Mouse (Mus musculus) forebrain, embryonic 16.5 days (tissue): Measurements from ENCODE around the gene Eef1b2. TPM values are rescaled to one million over a fixed set of nuclear protein-coding genes. Genes with fewer than 3 reads are reported as not detected.
"Not testable (repeated sequence)": the region's sequence is repeated elsewhere in the genome, so short reads cannot be mapped to it uniquely, and the experiment has no call there.

ENCODE experiments used
- ATAC-seq: fragments of 200-750 bp; cut with Nextera tagmentation; 2 replicates; pipeline ENCODE4 v1.8.0; 2017; ENCODE audit warnings: mild to moderate bottlenecking, moderate library complexity
- H3K27ac ChIP-seq: fragments of 300-500 bp; sonication (generic); 2 replicates; pipeline ENCODE4 v1.5.1; 2014; ENCODE audit warnings: low read length, control low read depth
- H3K27me3 ChIP-seq: fragments of 300-500 bp; sonication (generic); replicated peaks from 2 replicates; pipeline ENCODE4 v1.6.1; 2014; ENCODE audit warnings: low read length; ENCODE audit not compliant: control insufficient read depth, insufficient read depth
- H3K36me3 ChIP-seq: fragments of 300-500 bp; sonication (generic); 2 replicates; pipeline ENCODE4 v1.6.1; 2014; ENCODE audit not compliant: control insufficient read depth, insufficient read depth
- H3K4me1 ChIP-seq: fragments of 300-500 bp; sonication (generic); replicated peaks from 2 replicates; pipeline ENCODE4 v1.6.1; 2014; ENCODE audit warnings: low read length; ENCODE audit not compliant: control insufficient read depth, insufficient read depth
- H3K4me2 ChIP-seq: fragments of 300-500 bp; sonication (generic); 2 replicates; pipeline ENCODE4 v1.6.1; 2014; ENCODE audit warnings: mild to moderate bottlenecking, low read length, control low read depth
- H3K4me3 ChIP-seq: fragments of 300-500 bp; sonication (generic); replicated peaks from 2 replicates; pipeline ENCODE4 v1.5.1; 2014; ENCODE audit warnings: mild to moderate bottlenecking, low read length, control low read depth
- H3K9ac ChIP-seq: fragments of 300-500 bp; sonication (generic); replicated peaks from 2 replicates; pipeline ENCODE4 v1.6.1; 2014; ENCODE audit warnings: low read depth, low read length, control low read depth
- H3K9me3 ChIP-seq: fragments of 300-500 bp; sonication (generic); 2 replicates; pipeline ENCODE4 v1.6.1; 2016; ENCODE audit warnings: low read length; ENCODE audit not compliant: control insufficient read depth
- WGBS: fragments of 180-500 bp; shearing (Covaris S2); extraction: QIAGEN DNeasy Blood & Tissue Kit; methylation state at CpG from one replicate; pipeline ENCODE4 v1.1.7; 2014; 5-methylcytosine and 5-hydroxymethylcytosine counted together
- polyA plus RNA-seq: library from polyadenylated mRNA; unstranded; fragments of >200 nt; fragmentation: Nextera tagmentation; extraction: Ambion mirVana; gene quantifications from 2 replicates; pipeline ENCODE4 v1.2.1, GENCODE M21; 2015

The Eef1b2 gene
- polyA plus RNA-seq, 1 experiment from 2014 or later: 472 TPM

DNA sequence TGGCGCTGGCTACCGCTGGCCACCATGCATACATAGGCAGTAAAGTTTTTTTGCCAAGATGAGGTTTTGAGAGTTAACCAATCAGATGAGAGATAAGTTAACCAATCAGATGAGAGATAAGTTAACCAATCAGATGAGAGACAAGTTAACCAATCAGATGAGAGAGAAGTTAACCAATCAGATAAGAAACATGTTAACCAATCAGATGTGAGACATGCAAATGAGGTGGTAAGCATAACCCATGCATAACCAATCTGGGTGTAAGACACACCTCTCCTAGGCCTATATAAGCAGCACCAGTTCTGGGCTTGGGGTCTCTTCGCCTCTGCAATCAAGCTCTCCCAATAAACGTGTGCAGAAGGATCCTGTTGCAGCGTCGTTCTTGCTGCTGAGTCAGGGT is 8.8 kb downstream of the Eef1b2 start:
- ATAC-seq, H3K9ac ChIP-seq, H3K4me3 ChIP-seq, H3K9me3 ChIP-seq, H3K36me3 ChIP-seq, H3K27ac ChIP-seq, H3K4me2 ChIP-seq, H3K4me1 ChIP-seq, H3K27me3 ChIP-seq: not testable (repeated sequence)
- 95% methylated on average over 6 of the region's 6 CpGs for WGBS

DNA sequence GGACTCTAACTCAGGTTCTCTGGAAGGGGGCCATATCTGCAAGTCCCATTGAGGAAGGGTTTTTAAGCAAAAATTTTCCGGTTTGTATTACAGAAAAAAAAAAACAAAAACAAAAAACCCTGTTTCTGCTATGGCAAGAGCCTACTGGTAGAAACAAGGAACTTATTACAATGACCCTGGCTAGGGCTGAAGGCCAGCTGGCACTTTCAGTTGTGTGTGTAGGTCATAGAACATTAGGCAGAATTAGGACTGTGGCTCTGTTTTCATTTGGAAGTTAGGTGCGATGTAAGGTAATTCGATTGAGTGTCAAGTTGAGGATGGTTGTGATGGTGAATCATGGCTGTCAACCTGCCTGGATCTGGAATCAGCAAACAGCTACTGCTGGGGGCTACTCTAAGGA is 11.9 kb downstream of the Eef1b2 start:
- 90% methylated on average over 3 of the region's 3 CpGs for WGBS
- H3K9ac ChIP-seq: no peak overlapping the region
- H3K27me3 ChIP-seq: no peaks in the 10 kb centered on the region
- no peak overlapping the region for H3K4me2 ChIP-seq
- H3K4me3 ChIP-seq: no peak overlapping the region
- H3K9me3 ChIP-seq: no peaks in the 10 kb centered on the region
- no peaks in the 10 kb centered on the region for H3K36me3 ChIP-seq
- H3K27ac ChIP-seq: no peak overlapping the region
- ATAC-seq: no peak
- H3K4me1 ChIP-seq: 0 out of 2 replicates have a peak, but pooled peaks cover 2% of the 10 kb centered on the region

- H3K27me3 ChIP-seq: no peaks in the 10 kb centered on the region
- no peak overlapping the region for H3K4me2 ChIP-seq
- H3K9ac ChIP-seq: no peak overlapping the region
- no peaks in the 10 kb centered on the region for H3K9me3 ChIP-seq
- H3K4me3 ChIP-seq: no peak overlapping the region
- ATAC-seq: no peak
- H3K27ac ChIP-seq: no peak overlapping the region
- 0 out of 2 replicates have a peak, but pooled peaks cover 3% of the 10 kb centered on the region for H3K4me1 ChIP-seq
- 40% methylated on average over 8 of the region's 8 CpGs for WGBS
- H3K36me3 ChIP-seq: no peaks in the 10 kb centered on the region
These were observed 14.2 kb downstream of the Eef1b2 start for GRCm38 (mm10) chr1:63190851-63191250.

DNA sequence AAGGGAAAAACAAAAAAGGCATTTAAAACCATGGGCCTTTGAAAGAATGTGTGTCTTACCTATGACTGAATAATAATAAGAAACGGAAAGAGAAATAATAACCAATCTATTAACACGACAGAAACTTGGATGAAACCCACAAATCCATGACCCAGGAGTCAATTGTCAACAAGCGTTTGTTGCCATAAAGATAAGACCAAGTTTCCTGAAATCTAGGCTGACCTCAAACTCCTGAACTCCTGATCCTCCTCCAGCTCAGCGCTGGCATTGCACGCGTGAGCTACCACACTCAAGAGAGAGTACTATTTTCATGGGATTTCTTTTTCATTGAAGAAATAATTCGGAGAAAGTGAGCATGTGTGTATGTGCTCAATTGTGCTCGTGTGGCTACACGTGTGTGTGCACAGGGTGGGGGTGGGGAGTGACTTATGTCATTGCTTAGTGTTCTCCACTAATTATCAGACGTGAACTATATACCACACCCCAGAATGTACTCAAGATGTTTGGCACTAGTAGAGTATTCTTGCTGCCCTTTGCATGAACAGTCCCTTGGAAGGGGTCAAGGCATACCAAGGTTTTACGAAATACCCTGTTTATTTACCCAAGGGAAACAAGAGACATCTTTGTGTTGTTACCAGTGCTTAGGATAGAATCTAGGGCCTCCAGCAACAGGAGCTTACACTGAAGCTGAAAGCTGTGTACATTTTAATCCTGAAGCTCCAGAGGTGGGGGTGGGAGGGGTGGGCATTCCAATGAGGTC is 15.9 kb downstream of the Eef1b2 start:
- ATAC-seq: no peak
- Histone ChIP-seq H3K27ac (no peak overlapping the region), H3K4me1 (0 out of 2 replicates have a peak, but pooled peaks cover 5% of the 10 kb centered on the region), H3K4me2 (no peak overlapping the region), H3K9me3 (no peaks in the 10 kb centered on the region), H3K4me3 (no peak overlapping the region), H3K27me3 (no peaks in the 10 kb centered on the region), H3K9ac (no peak overlapping the region), H3K36me3 (no peaks in the 10 kb centered on the region)
- WGBS: 88% methylated on average over 11 of the region's 11 CpGs

DNA sequence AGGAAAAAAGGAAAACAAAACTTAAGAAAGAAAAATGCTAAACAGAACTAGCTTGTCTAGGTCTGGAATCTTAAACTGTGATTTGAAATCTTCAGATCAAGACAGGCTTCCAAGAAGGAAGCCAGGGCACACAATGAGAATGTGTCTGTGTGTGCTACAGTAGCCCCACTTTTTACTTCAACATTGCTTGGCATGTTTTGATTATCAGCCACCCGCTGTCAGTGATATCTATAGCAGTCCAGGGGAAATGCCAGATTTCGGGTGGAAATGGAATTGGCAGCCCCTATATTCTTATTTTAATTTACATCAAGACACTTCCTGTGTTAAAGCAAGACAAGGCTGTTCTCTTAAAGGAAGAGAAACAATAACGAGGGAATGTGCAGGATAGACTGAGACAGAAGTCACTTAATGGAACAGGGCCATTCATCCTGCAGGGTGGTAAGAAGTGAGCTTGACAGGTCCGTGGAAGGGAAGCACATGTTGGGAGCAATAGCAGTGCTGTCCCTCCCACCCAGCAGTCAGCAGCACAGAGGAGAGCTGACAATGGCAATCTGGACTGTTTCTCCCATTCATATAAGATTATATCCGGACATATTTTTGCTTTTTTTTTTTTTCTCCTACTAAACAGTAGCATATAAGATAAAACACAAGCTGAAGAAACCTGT is 19.4 kb downstream of the Eef1b2 start:
- peak; percentile 81 for ATAC-seq
- no peak overlapping the region for H3K9ac ChIP-seq
- 0 out of 2 replicates have a peak, but pooled peaks cover 2% of the 10 kb centered on the region for H3K9me3 ChIP-seq
- H3K4me2 ChIP-seq: no peak overlapping the region
- H3K36me3 ChIP-seq: no peaks in the 10 kb centered on the region
- WGBS: 31% methylated on average over 5 of the region's 5 CpGs
- H3K27me3 ChIP-seq: no peaks in the 10 kb centered on the region
- H3K4me3 ChIP-seq: no peak overlapping the region
- H3K4me1 ChIP-seq: 0 out of 2 replicates have a peak, but pooled peaks cover 3% of the 10 kb centered on the region
- peak overlapping the region; percentile 4; the same call in 1 of the 2 replicates for H3K27ac ChIP-seq

- H3K4me1 ChIP-seq: peaks cover 14% of the 10 kb centered on the region
- H3K36me3 ChIP-seq: no peaks in the 10 kb centered on the region
- 89% methylated on average over 6 of the region's 6 CpGs for WGBS
- H3K27me3 ChIP-seq: no peaks in the 10 kb centered on the region
- no peak overlapping the region for H3K4me2 ChIP-seq
- H3K27ac ChIP-seq: no peak overlapping the region
- H3K9me3 ChIP-seq: 0 out of 2 replicates have a peak, but pooled peaks cover 2% of the 10 kb centered on the region
- no peak for ATAC-seq
- H3K4me3 ChIP-seq: no peak overlapping the region
- no peak overlapping the region for H3K9ac ChIP-seq
These were observed 22.8 kb downstream of the Eef1b2 start for GRCm38 (mm10) chr1:63199387-63199786.

DNA sequence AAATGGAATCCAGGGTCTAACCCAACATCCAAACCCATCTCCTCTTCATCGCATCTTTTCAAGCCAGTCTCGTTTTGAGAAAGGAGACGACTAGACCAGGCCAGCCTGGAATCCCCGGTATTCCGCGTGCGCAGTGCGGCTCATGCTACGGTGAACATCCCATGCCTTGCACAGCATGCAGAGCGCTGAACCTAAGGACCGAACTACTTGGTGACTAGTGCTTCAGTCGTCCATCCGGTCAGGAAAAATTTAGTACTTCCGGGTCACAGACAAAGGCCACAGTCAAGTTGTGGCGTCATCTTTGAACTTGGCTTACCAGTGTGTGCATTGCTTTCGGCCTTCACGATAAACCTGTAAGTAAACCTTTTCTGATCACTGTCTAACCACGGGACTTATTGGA is 23.7 kb downstream of the Eef1b2 start:
- H3K9ac ChIP-seq: no peak overlapping the region
- no peak overlapping the region for H3K4me2 ChIP-seq
- H3K9me3 ChIP-seq: 0 out of 2 replicates have a peak, but pooled peaks cover 2% of the 10 kb centered on the region
- H3K27ac ChIP-seq: no peak overlapping the region
- 94% methylated on average over 18 of the region's 18 CpGs for WGBS
- no peak overlapping the region for H3K4me3 ChIP-seq
- H3K4me1 ChIP-seq: peaks cover 15% of the 10 kb centered on the region
- H3K27me3 ChIP-seq: no peaks in the 10 kb centered on the region
- no peaks in the 10 kb centered on the region for H3K36me3 ChIP-seq
- ATAC-seq: no peak

DNA sequence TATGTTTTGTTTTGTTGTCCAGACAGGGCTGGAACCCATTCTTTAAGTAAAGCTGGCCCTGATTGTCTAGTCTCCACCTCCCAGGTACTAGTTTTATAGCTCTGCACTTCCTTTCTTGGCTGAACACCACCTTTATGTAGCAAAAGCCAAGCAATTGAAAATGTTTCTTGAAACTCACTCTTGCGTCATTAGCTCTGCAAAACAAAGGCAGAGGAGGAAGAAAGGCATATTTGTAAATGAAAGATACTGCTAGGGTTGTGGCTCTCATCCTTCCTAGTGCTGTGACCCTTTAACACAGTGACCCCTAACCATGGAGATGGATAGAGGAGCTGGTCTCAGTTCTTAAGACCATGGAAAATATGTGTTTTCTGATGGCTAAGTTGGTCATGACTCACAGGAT is 25.0 kb downstream of the Eef1b2 start:
- no peak for ATAC-seq
- Histone ChIP-seq H3K27me3 (no peaks in the 10 kb centered on the region), H3K4me3 (no peak overlapping the region), H3K27ac (no peak overlapping the region), H3K36me3 (no peaks in the 10 kb centered on the region), H3K4me2 (no peak overlapping the region), H3K9ac (no peak overlapping the region), H3K9me3 (0 out of 2 replicates have a peak, but pooled peaks cover 2% of the 10 kb centered on the region), H3K4me1 (peaks cover 12% of the 10 kb centered on the region)
- 88% methylated on average over 1 of the region's 1 CpGs for WGBS

GRCm38 (mm10) chr1:63203471-63203870 is 26.8 kb downstream of the Eef1b2 start:
- peak; percentile 19; the same call in 1 of the 2 replicates for ATAC-seq
- WGBS: 65% methylated on average over 1 of the region's 1 CpGs
- Histone ChIP-seq H3K27me3 (no peaks in the 10 kb centered on the region), H3K4me2 (no peak overlapping the region), H3K4me3 (no peak overlapping the region), H3K9me3 (0 out of 2 replicates have a peak, but pooled peaks cover 2% of the 10 kb centered on the region), H3K9ac (no peak overlapping the region), H3K27ac (peak overlapping the region; percentile 20; the same call in 1 of the 2 replicates), H3K36me3 (no peaks in the 10 kb centered on the region), H3K4me1 (peaks cover 12% of the 10 kb centered on the region)
